Mouse (Mus musculus): ENCODE results near the gene Prdm11.

GRCm38 (mm10) chr2:93085291-93086027, 39.5 kb upstream of the Prdm11 start:
- TF ChIP-seq POLR2A (IDR thresholded peaks at IDR 0.05; ENCODE audit: borderline replicate concordance, extremely low read depth, insufficient read depth, insufficient read length, poor library complexity, severe bottlenecking) (no peak), CTCF (IDR thresholded peaks at IDR 0.05; ENCODE audit: borderline replicate concordance, extremely low read depth, insufficient read depth, insufficient read length) (no peak)

Measured in brain, embryonic 14.5 days (tissue).